Mouse (Mus musculus) spleen, adult 2 months (tissue): Measurements from ENCODE around the gene Scap.

ENCODE experiments used
- CTCF ChIP-seq: fragments of 200-500 bp; IDR thresholded peaks from 2 replicates; pipeline ENCODE4 v1.5.1; 2011; ENCODE audit warnings: mild to moderate bottlenecking, inconsistent platforms; ENCODE audit not compliant: insufficient read depth, insufficient read length, insufficient replicate concordance; ENCODE audit errors: extremely low read depth
- POLR2A ChIP-seq: fragments of 200-500 bp; IDR thresholded peaks from 2 replicates; pipeline ENCODE4 v1.6.1; 2011; ENCODE audit warnings: low read depth, low read length, inconsistent platforms

GRCm38 (mm10) chr9:110369860-110370259 lies 36.8 kb downstream of the Scap start:
- TF ChIP-seq CTCF (no peak), POLR2A (no peak)
